Mouse (Mus musculus) kidney, postnatal 0 days (tissue): ENCODE data around the gene Bpifb2. TPM values are rescaled to one million over a fixed set of nuclear protein-coding genes. Genes with fewer than 3 reads are reported as not detected.

Experiments used
- ATAC-seq: fragments of 200-750 bp; cut with Nextera tagmentation; replicated peaks from 2 replicates; pipeline ENCODE4 v1.8.0; 2017; ENCODE audit warnings: low read depth, moderate number of reproducible peaks, moderate TSS enrichment, moderate library complexity; ENCODE audit not compliant: low FRiP score
- DNase-seq: peaks from one replicate; pipeline ENCODE4 v3.0.0-alpha.2; 2016; ENCODE audit warnings: low spot score
- H3K27ac ChIP-seq: fragments of 300-500 bp; sonication (generic); 2 replicates; pipeline ENCODE4 v1.5.1; 2014; ENCODE audit warnings: mild to moderate bottlenecking
- H3K27me3 ChIP-seq: fragments of 300-500 bp; sonication (generic); 2 replicates; pipeline ENCODE4 v1.6.1; 2014; ENCODE audit warnings: low read length, mixed read lengths; ENCODE audit not compliant: insufficient read depth
- H3K36me3 ChIP-seq: fragments of 300-500 bp; sonication (generic); 2 replicates; pipeline ENCODE4 v1.6.1; 2014; ENCODE audit warnings: low read length, mixed read lengths; ENCODE audit not compliant: insufficient read depth
- H3K4me1 ChIP-seq: fragments of 300-500 bp; sonication (generic); replicated peaks from 2 replicates; pipeline ENCODE4 v1.6.1; 2014; ENCODE audit warnings: antibody characterized with exemption, low read length, mixed read lengths; ENCODE audit not compliant: insufficient read depth
- H3K4me2 ChIP-seq: fragments of 300-500 bp; sonication (generic); 2 replicates; pipeline ENCODE4 v1.6.1; 2014; ENCODE audit warnings: mild to moderate bottlenecking, low read length, moderate library complexity, mixed read lengths
- H3K4me3 ChIP-seq: fragments of 300-500 bp; sonication (generic); replicated peaks from 2 replicates; pipeline ENCODE4 v1.5.1; 2014; ENCODE audit warnings: low read depth, low read length
- H3K9ac ChIP-seq: fragments of 300-500 bp; sonication (generic); 2 replicates; pipeline ENCODE4 v1.6.1; 2014; ENCODE audit warnings: low read depth, low read length
- H3K9me3 ChIP-seq: fragments of 300-500 bp; sonication (generic); replicated peaks from 2 replicates; pipeline ENCODE4 v1.6.1; 2016; ENCODE audit warnings: low read length, inconsistent platforms, mixed read lengths
- CTCF ChIP-seq: IDR thresholded peaks from 2 replicates; pipeline ENCODE4 v1.5.1; 2016; ENCODE audit warnings: antibody characterized with exemption, low read depth, mild to moderate bottlenecking, moderate library complexity
- WGBS: fragments of 180-500 bp; shearing (Covaris S2); extraction: QIAGEN DNeasy Blood & Tissue Kit; methylation state at CpG from one replicate; pipeline ENCODE4 v1.1.7; 2014; 5-methylcytosine and 5-hydroxymethylcytosine counted together
- polyA plus RNA-seq: library from polyadenylated mRNA; unstranded; fragments of >200 nt; fragmentation: Nextera tagmentation; extraction: Ambion mirVana; gene quantifications from 2 replicates; pipeline ENCODE4 v1.2.1, GENCODE M21; 2015

Gene Bpifb2
- polyA plus RNA-seq, 1 experiment from 2014 or later = not detected

DNA sequence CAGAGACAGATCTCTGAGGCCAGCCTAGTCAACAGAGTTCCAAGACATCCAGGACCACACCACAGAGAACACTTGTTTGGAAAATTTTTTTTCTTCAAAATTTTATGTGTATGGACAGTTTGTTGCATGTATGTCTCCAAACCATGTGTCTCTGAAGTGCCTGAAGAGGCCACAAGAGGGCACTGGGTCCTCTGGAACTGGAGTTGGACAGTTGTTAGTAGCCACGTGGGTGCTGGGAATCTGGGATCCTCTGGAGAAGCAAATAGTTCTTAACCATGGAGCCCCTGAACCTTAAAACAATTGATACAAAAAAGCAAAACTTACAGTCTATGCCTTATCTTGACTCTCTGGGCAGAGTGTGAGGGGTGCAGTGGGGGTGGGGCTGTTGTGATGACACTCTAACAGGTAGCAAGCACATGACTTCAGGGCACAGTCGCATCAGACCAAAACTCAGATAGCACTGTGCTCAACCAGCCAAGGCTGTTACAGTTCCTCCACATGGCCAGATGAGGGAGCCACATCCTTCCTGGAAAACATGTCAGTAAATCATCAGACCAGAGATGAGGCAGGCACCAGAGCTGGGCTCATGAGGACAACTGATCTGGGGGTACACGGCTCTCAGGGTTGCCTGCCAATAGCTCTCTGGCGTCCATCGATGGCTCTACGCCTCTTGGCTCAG, 24.4 kb upstream of the Bpifb2 start:
- no peaks in the 10 kb centered on the region for H3K9me3 ChIP-seq
- no peaks in the 10 kb centered on the region for H3K27me3 ChIP-seq
- no peak overlapping the region for H3K9ac ChIP-seq
- no peak overlapping the region for H3K27ac ChIP-seq
- 85% methylated on average over 6 of the region's 6 CpGs for WGBS
- no peak overlapping the region for H3K4me3 ChIP-seq
- no peaks in the 10 kb centered on the region for H3K36me3 ChIP-seq
- no peak; the same call in none of the 2 replicates for TF ChIP-seq CTCF
- H3K4me1 ChIP-seq = no peaks in the 10 kb centered on the region
- no peak; the same call in 1 of the 2 replicates for ATAC-seq
- DNase-seq = peak; percentile 5
- H3K4me2 ChIP-seq = no peak overlapping the region

DNA sequence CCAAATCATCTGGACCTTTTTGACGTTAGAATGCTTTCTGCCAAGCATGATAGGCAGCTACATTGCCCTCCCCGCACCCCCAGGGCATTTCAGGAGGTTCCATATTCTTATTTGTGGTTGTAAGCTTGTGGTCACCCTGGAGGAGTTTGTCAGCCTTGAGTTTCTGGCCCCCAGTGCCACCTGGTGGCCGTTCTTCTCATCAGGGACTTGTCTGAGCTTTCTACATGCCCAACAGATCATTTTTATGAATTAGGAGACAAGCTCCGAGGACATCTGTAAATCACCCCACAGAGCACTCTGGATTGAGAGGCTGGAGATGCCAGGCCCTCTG, 23.9 kb upstream of the Bpifb2 start:
- ATAC-seq = no peak
- H3K9me3 ChIP-seq = no peaks in the 10 kb centered on the region
- H3K4me1 ChIP-seq = no peaks in the 10 kb centered on the region
- H3K27me3 ChIP-seq = no peaks in the 10 kb centered on the region
- no peak overlapping the region for H3K4me3 ChIP-seq
- H3K36me3 ChIP-seq = no peaks in the 10 kb centered on the region
- no peak overlapping the region for H3K4me2 ChIP-seq
- peak; percentile 68 for DNase-seq
- WGBS = 49% methylated on average over 4 of the region's 4 CpGs
- H3K27ac ChIP-seq = no peak overlapping the region
- H3K9ac ChIP-seq = no peak overlapping the region
- peak; percentile 62 for TF ChIP-seq CTCF

DNA sequence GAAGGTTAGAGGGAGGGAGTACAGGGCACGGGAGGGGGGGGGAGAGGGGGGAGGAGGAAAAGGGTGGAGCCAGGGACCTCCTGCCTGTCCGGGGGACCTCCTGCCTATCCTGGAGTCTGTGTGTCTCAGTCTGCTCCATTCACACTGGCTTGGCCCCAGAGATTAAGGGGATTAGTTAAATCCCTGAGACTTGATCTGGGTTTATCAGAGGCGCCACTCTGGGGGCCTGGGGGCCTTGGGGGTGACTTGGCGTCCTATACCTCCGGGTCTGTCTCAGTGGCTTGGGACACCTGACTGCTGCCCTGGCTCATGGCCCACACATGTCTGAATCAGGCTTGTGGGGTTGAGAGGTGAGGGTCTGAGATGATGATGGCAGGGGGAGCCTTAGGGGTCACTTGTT, 21.3 kb upstream of the Bpifb2 start:
- Histone ChIP-seq H3K9ac (no peak overlapping the region), H3K27me3 (no peaks in the 10 kb centered on the region), H3K9me3 (no peaks in the 10 kb centered on the region), H3K4me3 (no peak overlapping the region), H3K36me3 (no peaks in the 10 kb centered on the region), H3K4me2 (no peak overlapping the region), H3K27ac (no peak overlapping the region), H3K4me1 (no peaks in the 10 kb centered on the region)
- 31% methylated on average over 5 of the region's 5 CpGs for WGBS
- no peak for DNase-seq
- ATAC-seq = no peak
- no peak for TF ChIP-seq CTCF

DNA sequence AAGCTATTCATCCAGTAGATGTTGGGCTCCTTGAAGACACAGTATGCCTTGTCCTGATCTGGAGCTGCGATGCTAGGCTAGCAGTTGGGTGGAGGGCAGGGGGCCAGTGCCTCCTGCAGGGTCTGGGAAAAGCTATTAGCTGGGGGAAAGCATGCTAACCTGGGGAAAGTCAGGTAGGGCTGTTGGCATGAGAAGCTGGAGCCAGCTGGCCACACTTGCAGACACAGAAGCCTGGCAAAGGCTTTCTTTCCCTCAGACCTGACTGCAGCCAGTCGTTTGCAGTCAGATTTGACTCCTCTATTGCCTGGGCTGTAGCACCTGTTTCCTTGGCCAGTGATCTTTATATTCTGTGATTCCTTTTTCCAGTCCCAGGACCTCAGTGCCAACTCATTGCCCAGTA, 15.3 kb upstream of the Bpifb2 start:
- H3K4me3 ChIP-seq = no peak overlapping the region
- DNase-seq (no peak), ATAC-seq (no peak)
- H3K27me3 ChIP-seq = no peaks in the 10 kb centered on the region
- no peak overlapping the region for H3K4me2 ChIP-seq
- no peak for TF ChIP-seq CTCF
- H3K27ac ChIP-seq = no peak overlapping the region
- H3K4me1 ChIP-seq = no peaks in the 10 kb centered on the region
- no peak overlapping the region for H3K9ac ChIP-seq
- H3K36me3 ChIP-seq = no peaks in the 10 kb centered on the region
- 76% methylated on average over 2 of the region's 2 CpGs for WGBS
- H3K9me3 ChIP-seq = no peaks in the 10 kb centered on the region

DNA sequence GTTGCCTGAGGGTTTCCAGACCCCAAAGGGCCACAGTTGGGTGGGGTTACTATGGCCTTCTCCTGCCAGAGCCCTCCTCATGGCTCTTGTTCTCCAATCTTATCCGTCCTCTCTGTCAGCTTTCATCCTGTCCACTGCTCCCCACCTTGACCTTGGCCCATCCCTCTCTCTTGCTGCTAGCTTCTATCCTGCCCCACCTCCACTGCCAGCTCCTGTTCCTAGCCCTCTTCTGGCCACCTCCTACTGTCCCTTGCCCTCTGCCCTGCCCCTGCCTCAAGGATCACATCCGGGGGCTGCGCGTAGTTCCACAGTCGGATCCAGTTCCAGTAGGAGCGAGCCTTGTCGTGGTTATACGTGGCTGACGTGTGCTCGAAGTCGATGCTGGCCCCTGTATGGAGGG, 14.5 kb upstream of the Bpifb2 start:
- ATAC-seq = no peak
- 63% methylated on average over 11 of the region's 11 CpGs for WGBS
- no peak overlapping the region for H3K9ac ChIP-seq
- no peaks in the 10 kb centered on the region for H3K27me3 ChIP-seq
- no peak for TF ChIP-seq CTCF
- no peak overlapping the region for H3K27ac ChIP-seq
- H3K9me3 ChIP-seq = no peaks in the 10 kb centered on the region
- DNase-seq = no peak
- H3K4me1 ChIP-seq = no peaks in the 10 kb centered on the region
- no peak overlapping the region for H3K4me2 ChIP-seq
- no peaks in the 10 kb centered on the region for H3K36me3 ChIP-seq
- no peak overlapping the region for H3K4me3 ChIP-seq

DNA sequence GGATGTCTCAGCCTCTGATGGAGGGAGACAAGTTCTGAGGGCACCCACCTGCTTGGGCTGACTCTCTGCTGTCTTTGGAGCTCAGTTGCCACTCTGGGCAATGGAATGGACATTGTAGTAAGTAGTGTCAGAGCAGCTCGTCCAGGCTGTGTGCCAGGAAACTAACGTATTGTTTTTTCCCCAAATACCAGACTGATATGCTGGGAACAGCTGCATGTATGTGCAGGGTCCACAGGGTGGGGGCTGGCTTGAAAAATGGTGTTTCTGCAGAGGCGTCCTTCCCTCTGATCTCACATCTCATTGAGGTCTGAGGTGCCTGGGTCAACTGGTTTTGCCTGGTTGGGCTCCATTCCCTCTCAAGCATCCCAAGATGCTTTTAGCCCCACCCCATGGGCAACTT, 14.1 kb upstream of the Bpifb2 start:
- ATAC-seq (no peak), DNase-seq (no peak)
- Histone ChIP-seq H3K4me2 (no peak overlapping the region), H3K4me1 (no peaks in the 10 kb centered on the region), H3K4me3 (no peak overlapping the region), H3K27ac (no peak overlapping the region), H3K36me3 (no peaks in the 10 kb centered on the region), H3K9me3 (no peaks in the 10 kb centered on the region), H3K9ac (no peak overlapping the region), H3K27me3 (no peaks in the 10 kb centered on the region)
- TF ChIP-seq CTCF = no peak
- 48% methylated on average over 3 of the region's 3 CpGs for WGBS

DNA sequence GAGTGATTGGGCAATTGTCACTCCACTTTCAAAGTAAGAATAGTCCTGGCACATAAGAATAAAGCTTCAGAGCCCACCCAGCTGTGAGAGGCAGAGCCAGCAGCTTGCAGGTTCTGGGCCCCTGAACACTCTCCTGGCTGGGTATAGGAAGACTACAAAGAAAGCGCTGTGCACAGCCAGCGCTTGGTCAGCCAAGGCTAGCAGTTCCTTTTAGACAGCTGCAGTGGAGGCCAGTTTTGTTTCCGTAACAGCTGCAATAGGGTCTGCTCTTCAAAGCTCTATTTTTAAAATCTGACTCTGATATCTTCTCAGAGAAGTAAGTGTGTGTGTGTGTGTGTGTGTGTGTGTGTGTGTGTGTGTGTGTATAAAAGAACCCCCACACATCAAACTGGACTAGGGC, 12.9 kb upstream of the Bpifb2 start:
- ATAC-seq = no peak
- no peak for TF ChIP-seq CTCF
- 85% methylated on average over 3 of the region's 3 CpGs for WGBS
- Histone ChIP-seq H3K36me3 (no peaks in the 10 kb centered on the region), H3K9me3 (no peaks in the 10 kb centered on the region), H3K4me1 (no peaks in the 10 kb centered on the region), H3K27ac (no peak overlapping the region), H3K4me2 (no peak overlapping the region), H3K27me3 (no peaks in the 10 kb centered on the region), H3K4me3 (no peak overlapping the region), H3K9ac (no peak overlapping the region)
- no peak for DNase-seq
